Mouse (Mus musculus) right cerebral cortex, postnatal 4 days (tissue): Measurements from ENCODE around the gene Satb2.
A peak's percentile ranks its signal among the peaks of the same experiment; 100 is the strongest.

Experiments used
- DNase-seq: peaks from one replicate; pipeline ENCODE4 v3.0.0-alpha.2; 2022

Gene Satb2

DNA sequence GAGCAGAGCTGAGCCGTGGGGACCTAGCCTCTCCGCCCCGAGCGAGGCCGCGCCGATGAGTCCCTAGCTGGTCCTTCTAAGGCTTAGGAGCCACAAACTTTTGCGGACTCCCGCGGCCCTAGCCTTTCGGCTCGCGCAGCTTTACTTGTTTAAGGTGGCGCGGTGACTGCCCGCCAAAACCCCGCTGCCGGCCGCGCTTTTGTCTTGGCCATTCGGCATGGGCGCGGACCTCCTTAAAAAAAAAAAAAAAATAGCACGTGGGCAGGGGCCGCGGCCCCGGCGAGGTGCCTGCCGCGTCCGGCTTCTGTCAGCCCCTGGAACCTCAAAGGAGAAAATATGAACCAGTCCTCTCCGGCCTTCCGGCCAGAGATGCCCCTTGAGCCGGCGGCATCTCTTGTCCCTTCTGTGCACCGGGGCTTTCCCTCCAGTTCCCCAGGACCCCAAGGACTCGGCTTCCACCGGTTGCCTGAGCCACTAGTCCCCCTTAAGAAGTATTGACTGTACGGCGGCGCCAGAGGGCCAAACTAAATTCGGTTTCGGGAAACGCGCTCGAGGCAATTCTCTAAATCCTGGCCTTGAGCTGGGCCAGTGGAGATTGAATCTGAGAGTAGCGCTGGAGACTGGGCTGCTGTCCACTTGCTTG is 5.4 kb downstream of the Satb2 start:
- peak; percentile 88 for DNase-seq

DNA sequence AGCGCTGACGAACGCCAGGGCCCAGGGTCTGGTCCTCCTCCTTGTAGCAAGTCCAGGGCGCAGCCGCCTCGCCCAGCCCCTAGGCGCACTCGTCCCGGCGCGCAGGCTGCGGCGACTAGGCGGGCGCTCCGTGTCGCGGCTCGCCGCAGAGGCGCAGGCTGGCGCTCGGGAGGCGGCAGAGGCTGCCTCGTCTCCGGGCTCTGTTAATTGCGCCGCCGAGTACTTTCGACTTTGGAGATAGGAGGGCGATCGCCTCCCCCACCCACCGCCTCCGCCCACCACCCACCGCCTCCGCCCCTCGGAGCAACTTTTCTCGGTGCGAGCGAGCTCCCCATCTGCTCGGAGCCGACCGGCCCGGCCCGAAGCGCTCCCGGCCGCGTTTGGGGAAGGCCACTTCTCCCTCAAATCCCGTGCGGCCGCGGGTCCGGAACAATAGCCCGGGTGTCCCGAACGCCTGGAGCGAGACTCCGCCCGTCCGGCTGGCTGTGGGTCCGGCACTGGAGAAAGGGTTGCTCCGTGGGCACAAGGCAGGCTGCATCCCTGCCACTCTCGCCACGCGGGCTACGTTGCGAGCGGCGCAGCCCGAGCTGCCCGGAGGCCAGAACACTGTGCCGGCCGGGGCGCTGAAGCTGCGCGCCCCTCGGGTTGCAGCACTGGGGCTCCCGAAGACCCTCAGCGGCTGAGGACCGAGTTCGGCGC is 6.0 kb downstream of the Satb2 start:
- DNase-seq, result no peak

DNA sequence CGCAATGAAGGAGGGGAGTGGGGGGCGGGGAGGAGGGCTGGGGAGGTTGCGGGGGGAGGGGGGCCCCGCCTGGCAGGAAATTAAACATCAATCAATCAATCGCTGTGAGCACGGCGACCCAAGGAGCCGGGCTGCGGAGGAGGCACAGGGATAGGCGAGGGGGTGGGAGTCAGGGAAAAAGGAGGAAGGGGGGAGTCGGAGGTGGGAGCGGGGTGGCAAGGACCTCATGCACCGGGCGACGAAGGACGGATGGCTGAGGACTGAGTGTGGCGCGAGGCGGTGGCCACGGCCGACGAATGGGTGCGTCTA is 6.6 kb downstream of the Satb2 start:
- peak; percentile 61 for DNase-seq

DNA sequence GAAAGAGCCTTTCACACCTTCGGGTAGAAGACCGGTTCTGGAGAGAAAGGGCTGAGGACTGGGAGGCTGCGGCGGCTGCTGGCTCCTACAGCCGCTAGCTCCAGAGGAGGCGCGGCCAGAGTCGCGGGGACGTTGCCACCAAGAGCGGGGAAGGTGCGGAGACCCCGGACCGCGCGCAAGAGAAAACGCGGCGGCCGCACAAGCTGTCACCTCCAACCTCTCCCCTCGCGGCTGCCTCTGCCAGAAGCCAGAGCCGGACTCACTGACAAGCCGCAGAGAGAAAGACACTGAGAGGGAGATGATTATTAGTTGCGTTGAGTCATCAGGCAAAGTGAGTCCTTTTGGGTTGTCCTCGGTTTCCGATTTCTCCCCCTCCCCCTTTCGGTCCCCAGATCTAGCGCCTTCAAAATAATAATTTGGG is 7.0 kb downstream of the Satb2 start:
- no peak for DNase-seq

DNA sequence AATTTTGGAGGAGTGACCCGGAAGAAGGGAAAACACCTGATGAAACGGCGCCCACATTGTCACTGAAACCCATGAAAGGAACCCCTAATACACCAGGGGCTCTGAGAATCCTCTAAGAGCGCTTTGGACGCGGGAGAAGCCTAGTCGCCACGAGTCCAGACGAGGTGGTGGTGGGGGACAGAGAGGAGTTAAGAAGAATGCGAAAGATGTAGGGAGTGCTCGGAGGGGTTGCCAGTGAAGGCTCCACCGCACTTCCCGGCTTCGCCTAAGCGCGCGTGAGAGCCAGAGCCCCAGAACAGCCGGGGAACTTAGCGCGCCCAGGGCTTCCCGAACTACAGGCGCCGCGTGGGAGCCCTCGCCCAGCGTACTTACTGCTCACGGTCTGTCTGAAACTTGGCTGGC is 7.7 kb downstream of the Satb2 start:
- DNase-seq, result no peak

DNA sequence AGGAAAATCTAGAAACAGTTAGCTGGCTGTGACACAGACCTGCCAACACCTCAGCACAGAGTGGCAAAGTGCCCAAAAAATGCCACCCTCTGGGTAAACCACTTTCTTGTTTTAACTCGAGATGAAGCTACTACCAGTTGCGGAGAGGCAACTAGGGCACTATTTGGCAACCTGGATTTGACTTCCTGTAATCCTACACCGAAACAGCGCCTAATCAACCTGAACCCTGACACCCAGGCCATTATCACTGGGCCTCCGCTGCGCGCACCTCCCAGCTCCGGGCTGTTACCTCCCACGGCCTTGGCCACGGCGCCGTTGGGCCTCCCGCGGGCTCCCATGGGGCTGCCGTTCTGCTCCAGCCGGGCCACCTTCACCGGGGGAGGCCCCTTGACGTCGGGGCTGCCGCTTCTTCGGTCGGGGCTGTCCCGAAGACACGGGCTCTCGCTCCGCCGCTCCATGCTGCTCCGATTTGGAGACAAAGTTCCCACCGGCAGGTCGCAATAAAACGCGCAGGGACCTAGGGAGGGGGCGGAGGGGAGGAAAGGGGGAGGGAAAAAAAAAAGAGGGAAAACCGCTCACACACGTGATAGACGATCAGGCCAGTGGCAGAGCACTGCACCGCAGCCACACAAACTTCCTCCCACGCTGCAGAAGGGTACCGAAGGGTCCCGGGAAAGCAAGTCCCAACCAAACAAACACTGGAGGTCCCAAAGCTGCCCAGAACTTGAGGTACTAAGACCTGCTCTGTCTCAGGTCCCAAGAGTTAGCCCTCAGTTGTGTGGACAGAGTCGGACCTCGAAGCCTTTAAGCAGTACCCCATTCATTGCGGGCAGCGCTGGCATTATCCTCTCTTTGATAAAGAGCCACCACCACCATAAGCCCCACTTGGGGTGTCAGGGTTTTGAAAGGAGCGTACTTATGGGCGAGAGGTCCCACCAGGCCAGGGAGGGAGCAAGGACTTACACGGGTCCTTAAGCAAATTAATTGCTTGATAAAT is 8.8 kb downstream of the Satb2 start:
- no peak for DNase-seq

DNA sequence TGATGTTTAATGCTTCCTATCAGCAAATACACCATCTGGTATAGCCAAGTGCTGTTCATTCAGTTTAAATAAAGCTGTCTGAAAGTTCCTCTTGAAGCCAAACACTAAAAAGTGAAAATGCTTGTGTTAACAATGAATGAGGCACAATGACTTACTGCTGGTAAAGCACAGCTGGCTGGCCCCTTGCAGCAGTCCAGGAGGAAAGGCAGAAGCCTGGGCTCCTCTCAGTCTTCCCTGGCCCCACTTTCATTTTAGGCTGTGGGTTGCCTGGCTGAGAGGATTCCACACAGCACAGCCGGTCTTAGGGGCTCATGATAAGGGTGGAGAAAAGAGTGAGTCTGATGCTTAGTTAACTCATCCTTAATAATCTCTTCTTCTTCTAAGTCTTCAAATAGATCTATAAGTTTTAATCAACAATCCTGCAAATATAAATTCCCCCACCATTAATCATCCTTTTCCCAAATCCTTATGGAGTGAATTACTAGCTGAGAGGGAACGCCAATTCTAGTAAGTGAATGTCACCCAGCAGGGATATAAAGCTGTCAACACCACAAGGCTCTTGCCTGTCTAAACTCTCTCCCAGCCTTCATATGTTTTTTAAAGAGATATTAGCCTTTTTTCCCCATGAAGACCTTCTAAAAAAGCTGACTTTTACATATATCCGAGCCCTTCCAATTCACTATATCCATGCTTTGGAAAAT is 12.4 kb downstream of the Satb2 start:
- DNase-seq, result no peak

DNA sequence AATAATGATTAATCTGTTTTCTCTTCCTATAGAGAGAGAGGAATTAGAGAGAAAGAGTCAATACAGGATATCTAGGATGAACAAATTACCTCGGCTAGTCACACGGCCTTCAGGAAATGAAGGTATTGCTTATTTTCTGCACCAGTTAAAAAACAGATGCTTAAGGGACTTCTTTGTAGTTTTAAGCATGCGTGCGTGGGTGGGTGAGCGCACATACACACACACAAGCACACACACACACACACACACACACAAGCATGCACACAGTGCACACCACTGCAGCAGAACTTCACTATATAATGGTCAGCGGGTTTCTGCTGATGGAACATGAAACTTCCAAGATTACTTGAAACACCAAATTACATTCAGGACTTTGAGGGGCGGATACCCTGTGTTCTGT is 14.0 kb downstream of the Satb2 start:
- DNase-seq, result no peak

DNA sequence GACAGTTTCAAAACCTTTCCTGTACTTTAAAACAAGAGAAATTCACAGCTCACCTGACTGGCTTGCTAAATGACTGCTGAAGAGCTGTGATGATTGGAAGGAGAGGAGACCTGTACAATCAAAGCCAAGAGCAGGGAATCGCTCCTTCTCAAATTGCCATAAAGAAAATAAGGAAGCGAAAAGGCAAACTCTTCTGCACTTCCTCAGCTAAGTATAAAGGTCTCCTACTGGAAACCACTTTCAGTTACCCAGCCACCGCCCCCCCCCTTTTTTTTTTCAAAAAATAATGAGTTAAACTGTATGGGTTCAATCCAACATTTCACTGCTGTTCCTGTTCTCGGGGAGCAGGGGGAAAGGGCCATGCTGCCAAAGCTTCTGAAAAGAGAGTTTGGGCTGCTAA is 15.2 kb downstream of the Satb2 start:
- DNase-seq, result no peak

DNA sequence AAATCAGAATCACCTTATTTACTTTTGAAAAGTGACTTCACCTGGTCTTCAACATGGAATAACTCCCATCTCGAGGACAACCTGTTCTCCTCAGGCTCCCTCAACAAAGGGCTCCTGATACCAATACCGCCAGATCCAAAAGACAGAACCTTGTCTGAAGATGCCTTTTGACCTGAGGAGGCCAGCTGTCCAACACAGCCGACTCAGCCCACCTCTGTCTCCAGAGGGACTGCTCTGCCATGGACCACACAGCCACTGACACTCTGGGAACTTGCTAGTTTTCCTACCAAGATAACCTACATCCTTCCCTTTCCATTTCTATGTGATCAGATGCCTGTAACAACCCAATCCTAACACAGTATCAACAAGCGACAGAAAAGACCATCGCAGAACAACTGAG is 19.5 kb downstream of the Satb2 start:
- DNase-seq, result no peak

DNA sequence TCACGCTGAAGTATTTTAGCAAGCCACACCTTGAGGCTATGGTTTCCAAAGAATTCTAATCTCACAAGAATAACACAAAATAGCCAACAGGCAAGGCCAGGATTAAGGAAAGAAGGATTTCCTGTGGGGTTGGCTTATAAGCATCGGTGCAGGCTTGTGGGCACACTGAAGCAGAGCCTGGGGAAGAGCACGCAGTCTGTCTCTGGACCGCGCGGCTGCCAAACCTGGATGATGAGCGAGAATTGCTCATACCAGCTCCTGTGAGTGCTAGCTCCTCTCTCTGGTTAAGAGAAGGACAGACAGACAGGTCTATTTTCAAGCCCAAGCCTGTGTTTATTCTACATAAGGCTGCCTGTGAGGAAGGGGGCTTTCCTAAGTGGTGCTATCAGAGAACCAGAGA is 20.5 kb downstream of the Satb2 start:
- no peak for DNase-seq

DNA sequence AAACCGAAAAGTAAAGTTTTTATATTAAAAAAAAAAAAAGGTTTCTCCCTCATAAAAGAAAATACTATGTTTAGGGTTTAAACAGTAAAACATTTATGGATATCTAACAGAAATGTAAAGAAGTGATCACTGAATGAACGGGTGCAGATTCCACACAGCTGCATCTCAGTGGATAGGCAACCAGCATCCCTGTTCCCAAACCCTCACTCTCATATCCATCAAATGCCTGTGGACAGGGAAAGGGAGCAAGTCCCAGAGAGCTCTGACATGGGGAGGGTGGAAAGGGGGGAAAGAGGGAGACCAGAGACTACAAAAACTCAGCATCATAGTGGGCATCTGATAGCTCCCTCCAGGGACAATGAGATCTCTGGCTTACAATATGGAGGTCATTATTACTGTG is 21.6 kb downstream of the Satb2 start:
- DNase-seq, result no peak

DNA sequence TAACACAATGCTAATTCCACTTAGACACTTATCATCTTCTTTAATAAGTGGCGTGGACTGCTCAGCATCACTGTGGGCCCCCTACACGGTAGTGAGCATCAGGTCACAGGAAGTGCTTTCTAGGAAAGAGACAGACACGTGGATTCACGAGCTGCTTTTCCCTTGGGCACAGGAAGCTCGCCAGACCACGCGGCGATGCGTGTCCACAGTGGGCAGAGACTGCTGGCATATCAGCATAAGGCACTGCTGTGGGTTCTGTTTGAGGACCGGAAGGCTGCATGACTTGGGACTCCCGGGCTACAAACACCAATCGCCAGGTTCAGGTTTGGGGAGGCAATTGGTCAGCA is 22.7 kb downstream of the Satb2 start:
- DNase-seq, result no peak

DNA sequence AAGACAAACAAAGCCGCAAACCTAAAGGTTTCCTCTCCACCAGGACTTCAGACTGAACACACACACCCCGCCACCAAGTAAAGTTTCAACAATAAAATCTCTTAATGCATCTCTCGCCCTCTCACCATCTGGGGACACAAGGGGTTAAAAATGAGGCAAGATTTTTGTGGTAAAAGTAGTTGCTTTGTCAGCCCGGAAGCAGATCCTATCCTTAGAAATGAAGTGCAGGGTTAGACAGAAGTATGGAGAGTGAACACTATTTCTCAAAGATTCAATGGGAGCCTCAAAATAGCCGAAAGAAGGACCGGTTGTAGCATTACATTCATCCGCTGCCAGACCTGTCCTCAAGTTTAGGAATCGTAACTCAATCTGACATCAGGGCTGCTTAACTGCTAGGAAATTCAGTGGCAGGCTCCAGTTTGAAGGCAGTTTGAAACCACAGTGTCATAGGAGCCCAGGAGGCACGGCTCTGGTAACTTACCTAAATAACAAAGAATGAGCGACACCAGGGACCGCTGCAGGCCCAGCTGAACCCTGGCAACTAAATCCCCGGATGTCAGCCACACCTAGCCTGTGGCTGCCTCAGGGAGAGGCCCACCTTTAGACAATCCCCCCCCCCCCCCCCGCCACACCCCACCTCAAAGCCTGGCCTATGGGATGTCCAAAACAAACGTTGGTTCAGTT is 23.3 kb downstream of the Satb2 start:
- no peak for DNase-seq

DNA sequence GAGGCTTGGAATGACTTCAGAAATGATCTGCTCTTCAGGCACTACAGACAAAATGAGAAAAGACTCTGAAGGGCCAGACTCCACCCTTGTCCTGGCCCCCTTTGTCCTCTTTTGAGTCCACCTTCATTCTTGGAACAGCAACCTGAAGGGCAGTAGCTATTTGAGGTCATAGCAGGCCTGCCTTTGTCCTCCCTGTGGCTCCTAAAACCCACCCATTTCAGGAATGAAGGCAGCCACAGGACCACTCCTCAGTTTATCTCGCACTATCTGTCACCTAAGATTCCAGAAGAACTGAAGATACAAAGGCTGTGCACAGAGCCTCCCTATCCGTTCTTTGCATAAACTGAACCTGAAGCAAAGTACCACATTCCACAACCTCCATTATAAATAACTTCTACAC is 24.9 kb downstream of the Satb2 start:
- DNase-seq, result no peak

DNA sequence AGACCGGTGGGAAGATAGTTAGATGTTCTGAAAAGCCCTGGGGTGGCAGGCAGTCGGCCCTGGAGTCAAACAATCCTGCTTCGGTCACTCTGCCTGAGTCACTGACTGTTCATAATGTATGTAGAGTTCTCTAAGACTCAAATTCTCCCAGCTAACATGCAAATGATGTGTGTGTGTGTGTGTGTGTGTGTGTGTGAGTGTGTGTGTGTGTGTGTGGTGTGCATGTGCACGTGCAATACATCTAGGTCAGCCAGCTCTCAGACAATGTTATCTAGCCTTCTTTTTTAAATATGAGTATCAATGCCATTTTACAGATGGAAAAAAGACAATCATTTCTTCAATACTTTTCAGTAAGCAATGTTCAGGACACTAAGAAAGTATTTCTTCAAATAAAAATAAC is 26.5 kb downstream of the Satb2 start:
- no peak for DNase-seq

DNA sequence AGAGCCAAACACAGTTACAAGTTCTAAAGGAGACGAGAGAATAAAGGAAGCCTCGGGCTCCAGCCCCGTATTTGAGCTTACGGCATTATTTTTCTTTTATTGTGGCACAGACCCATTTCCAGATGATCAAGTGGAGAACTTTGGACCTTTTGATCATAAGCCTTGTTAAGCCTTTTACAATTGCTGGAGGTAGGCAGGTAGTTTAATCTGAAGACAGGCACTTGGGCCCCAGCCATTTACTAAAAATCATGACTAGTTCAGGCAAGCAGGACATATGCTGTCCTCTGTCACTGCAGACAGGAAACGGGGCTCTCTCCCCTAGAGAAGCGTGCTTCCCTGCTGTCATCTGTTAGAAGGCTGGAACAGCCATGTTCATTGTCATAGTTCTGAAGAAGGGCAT is 26.9 kb downstream of the Satb2 start:
- DNase-seq, result no peak

DNA sequence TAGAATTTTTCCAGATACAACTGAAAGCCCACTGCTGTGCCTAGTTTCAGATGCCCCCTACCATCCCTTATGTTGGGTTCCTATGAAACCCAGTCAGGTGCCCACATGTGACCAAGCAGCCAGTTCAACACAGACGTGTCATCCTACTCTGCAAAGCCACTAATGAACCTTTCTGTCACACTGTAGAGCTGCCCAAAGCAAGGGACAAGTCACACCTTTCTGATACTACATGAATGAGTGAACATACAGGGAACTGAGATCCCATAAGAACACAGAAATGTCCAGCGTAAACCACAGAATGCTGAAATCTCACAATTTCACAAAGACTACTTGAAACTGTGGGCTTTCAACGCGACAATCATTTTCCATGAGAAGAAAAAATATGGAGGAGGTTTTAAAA is 39.0 kb downstream of the Satb2 start:
- DNase-seq, result no peak

DNA sequence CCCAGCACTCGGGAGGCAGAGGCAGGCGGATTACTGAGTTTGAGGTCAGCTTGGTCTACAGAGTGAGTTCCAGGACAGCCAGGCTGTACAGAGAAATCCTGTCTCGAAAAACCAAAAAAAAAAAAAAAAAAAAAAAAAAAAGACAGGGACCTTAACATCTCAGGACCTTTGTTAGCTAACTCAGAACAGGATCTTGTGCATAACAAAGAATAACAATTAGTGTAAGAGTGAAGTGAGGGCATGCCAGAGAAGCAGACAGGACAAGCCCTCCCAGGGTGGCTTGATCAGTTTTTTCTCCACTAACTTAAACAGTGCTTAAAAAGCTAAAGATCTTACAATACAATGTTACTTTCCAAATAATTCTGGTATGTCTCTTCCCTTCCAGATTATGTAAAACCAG is 40.0 kb downstream of the Satb2 start:
- no peak for DNase-seq

DNA sequence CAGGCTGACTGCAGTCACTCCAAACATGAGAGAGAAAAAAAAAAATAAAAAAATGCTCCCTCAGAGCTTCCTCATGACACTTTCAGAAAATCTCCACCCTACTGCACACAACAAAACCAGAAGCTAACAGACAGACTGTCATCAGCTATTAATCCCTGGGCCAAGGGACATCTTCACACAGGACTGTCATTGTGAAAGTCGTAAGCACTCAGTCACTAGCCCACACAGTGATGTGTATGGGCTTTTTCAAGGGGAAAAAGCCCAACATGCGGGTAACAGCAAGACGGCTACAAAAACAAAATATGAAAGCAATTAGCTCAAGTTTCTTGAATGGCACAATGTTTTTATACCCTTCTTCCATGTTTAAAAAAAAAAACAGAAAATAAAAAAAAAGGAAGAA is 41.9 kb downstream of the Satb2 start:
- DNase-seq, result no peak

DNA sequence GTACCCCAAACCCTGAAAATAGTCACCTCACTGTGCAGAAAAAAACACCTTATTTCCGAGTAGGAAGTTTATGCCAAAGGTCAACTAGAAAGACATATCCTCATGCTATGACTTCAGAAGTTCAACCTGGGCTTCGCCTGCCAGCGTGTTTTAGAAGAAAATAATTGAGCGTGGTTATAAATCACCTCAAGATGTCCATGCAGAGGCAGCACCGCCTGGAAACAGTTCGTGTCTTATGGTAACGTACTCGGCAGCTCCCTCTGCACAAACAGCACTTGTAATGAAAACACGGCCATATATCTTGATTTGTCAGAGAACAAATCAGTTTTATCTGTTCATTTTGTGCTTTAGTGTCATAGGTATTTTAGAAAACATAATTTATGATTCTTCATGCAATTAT is 44.6 kb downstream of the Satb2 start:
- DNase-seq, result no peak

DNA sequence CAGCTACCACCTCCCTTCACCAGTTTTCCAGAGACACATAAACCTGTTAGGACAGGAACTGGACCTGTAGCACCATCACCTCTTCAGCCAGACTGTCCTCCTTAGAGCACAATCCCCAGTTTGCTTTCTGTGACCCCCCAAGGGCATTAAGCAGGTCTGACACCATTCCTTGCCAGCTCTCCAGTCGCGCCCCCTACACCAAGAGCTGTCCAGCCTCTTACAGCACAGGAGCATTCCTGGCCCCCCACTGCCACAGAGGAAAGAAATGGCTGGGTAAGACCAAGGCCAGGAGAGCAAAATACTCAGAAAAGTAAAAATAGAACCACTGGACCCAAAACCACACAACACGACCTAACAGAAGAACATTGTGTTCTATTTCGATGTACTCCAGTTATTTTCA is 48.4 kb downstream of the Satb2 start:
- no peak for DNase-seq

DNA sequence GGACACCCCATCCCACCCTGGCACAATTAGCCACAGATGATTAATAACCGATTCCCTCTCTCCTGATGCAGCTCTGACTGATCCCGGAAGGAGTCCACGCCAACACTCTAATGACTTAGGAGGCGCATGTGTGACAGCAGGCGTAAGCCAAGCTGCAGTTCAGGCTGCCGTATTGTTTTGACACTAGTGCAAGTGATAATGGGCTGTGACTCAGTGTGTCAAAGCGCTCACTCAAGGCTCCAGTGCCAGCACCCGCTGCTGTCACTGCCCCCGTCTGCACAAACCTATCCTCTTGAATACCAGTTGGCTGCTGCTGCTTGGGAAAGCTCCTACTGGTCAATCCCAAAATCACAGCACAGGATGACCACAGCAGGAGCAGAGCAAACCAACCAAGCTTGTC is 49.7 kb downstream of the Satb2 start:
- DNase-seq, result no peak
